Mouse (Mus musculus) gastrocnemius, postnatal 25 days (tissue): Measurements from ENCODE around the gene Olfr1136. TPM values are rescaled to one million over a fixed set of nuclear protein-coding genes. Genes with fewer than 3 reads are reported as not detected.

ENCODE experiments used
- DNase-seq: peaks from one replicate; pipeline ENCODE4 v3.0.0; 2022
- long read RNA-seq, 2 experiments: library from polyadenylated mRNA; stranded (forward); transcript quantifications; one replicate each; pipeline ENCODE4 v2.0.0; 2021
- total RNA-seq, 2 experiments: library from RNA; stranded (reverse); gene quantifications; 1 replicate in 1 of 2; 2 replicates in 1 of 2; pipeline ENCODE4 v1.2.3; 2021

Gene Olfr1136
- total RNA-seq = not detected
- long read RNA-seq, experiment 1 = 0 reads
- long read RNA-seq, experiment 2 = 0 reads

DNA sequence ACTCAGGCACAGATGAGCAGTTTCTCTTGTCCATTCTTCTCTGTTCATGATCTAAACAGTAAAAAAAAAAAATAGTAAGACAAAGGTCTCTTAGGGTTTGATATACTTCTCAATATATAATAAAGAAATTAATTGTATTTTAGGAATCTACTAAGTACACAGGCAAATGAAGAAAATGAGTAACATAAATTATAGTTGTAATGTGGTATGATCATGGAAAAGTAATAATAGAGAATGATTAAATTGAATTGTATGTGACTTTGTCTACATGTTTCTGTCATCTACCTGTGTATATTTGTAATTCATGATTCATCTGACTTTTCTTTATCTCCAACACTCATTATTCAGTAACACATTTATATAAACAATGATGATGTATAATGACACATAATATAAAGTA, at the start of gene Olfr1136:
TSS of gene Olfr1136 (minus strand) at position 101 of the 400 bp plus-strand sequence.
- no peak for DNase-seq

DNA sequence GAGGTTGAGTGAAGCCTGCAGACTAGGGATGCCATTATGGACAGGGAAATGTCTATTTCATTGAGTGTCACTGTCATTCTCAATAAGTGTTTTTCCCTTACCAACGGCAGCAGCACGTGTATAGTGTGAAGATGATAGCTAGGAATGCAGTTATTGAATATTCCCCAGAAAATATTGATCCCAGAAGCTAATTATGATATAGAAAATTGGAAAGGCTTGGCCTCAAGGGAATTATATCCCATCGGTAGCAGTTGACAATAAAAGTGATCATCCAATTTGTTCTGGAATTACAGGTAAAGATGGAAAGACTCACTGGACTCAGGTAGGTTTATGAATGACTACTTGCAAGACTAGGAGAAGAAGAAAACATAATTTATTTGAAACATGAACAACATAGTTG, 49.7 kb upstream of the Olfr1136 start, which contains the start of gene Olfr1140:
TSS of gene Olfr1140 (plus strand) at position 301 of the 400 bp plus-strand sequence.
- DNase-seq = no peak

DNA sequence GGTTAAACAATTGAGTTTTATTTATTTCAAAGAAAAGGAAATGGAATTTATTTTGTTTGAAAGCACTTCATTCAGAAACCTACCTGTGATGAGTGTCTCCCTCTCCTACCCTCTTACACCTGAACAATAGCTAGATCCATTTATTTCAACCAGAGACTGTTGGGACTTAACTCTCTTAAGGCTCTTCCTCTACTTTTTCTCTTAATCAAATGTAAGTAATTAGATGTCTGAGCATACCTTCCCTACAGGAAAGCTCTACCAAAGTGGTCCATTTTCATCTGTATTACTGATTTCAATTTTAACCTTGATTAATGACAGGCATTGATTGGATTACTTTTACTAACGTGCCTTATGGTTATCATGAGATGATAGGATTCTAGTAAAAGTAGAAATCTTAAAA, 46.1 kb upstream of the Olfr1136 start, which contains the start of gene Olfr1138:
TSS of gene Olfr1138 (minus strand) at position 101 of the 400 bp plus-strand sequence.
- DNase-seq = no peak

DNA sequence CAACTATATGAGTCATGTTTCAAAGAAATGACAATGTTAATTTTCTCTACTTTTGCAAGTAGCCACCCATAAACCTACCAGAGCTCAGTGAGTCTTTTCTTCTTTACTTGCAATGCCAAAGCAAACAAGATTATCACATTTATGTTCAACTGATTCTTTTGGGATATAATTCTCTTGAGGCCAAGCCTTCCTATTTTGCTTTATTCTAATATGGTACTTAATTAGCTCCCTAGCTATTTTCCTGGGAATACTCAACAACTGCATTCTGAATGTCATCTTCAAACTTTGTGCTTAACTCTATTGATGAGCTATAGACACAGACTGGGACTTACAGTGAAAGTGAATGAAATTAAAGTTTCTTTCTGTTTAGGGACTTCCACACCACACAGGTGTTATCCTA, 19.3 kb upstream of the Olfr1136 start, which contains the start of gene Olfr1137:
TSS of gene Olfr1137 (minus strand) at position 101 of the 400 bp plus-strand sequence.
- DNase-seq = no peak

DNA sequence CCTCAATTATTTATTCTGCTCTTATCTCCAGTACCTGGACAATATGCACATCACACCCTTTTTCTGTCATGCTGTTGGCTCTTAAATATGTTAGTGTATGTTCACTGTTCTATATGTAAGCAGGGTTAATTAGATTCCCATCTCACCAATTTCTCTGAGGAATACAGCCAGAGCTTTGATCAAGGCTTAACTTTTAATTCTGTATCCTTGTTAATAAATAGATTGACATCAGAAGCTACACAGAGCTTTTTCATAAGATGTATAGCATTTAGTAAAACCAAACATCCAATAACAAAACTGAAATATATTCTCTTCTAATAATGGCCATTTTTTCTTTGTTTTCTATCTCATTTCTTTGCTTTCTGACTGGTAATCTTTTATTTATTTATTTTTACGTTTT, 20.2 kb downstream of the Olfr1136 start, which contains the start of gene Olfr1135:
TSS of gene Olfr1135 (minus strand) at position 101 of the 400 bp plus-strand sequence.
- DNase-seq = no peak

DNA sequence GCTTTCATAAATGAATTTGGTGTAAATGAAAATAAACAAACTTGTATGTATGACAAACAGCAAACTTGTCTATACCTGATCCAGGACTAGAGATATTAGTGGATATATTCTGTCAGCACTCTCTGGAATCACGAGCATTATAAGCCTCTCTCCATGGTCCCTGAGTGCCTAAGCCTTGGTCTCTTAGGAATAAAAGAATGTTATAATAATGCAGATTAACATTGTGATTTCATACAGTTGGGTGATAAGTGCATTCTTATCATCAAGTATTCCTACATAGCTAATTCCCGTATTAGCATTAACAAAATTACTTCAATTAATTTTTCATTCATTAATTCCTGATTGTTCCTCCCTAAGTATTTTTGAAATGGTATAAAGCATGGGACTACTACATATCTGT, 35.4 kb downstream of the Olfr1136 start, which contains the start of gene Olfr1134:
TSS of gene Olfr1134 (minus strand) at position 101 of the 400 bp plus-strand sequence.
- DNase-seq = no peak

DNA sequence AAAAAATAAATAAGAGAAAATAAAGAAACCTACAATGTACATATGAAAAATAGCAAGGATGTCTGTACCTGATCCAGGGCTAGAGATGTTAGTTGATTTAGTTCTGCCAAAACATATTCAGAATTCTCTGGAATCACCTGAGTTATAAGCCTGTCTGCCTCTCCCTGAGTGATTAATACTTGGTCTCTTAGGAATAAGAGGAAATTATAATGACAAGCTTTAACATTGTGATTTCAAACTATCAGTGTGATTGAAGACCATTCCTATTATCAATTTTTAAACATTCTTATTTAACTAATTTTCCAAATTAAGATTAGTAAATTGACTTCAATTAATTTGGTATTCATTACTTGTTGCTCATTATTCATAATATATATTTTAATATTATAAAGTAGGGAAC, 46.5 kb downstream of the Olfr1136 start, which contains the start of gene Olfr1133:
TSS of gene Olfr1133 (minus strand) at position 101 of the 400 bp plus-strand sequence.
- no peak for DNase-seq

Other genes starting within 250 kb of the Olfr1136 start
- gene Olfr1126, start 240.0 kb downstream of the Olfr1136 start, total RNA-seq = not detected
- gene Pramel7, start 196.9 kb downstream of the Olfr1136 start, total RNA-seq = not detected
- not detected for gene Pramel6, start 187.4 kb downstream of the Olfr1136 start, total RNA-seq
- not detected for gene Olfr153, start 162.2 kb downstream of the Olfr1136 start, total RNA-seq
- gene Olfr1128, start 148.4 kb downstream of the Olfr1136 start, total RNA-seq = not detected
- not detected for gene Olfr1129, start 120.0 kb downstream of the Olfr1136 start, total RNA-seq
- not detected for gene Olfr1130, start 87.7 kb downstream of the Olfr1136 start, total RNA-seq
- gene Olfr1131, start 66.8 kb downstream of the Olfr1136 start, total RNA-seq = not detected
- gene Olfr1132, start 56.4 kb downstream of the Olfr1136 start, total RNA-seq = not detected
- gene Olfr1133, start 46.6 kb downstream of the Olfr1136 start, total RNA-seq = not detected
- not detected for gene Olfr1134, start 35.5 kb downstream of the Olfr1136 start, total RNA-seq
- not detected for gene Olfr1135, start 20.3 kb downstream of the Olfr1136 start, total RNA-seq
- not detected for gene Olfr1137, start 19.2 kb upstream of the Olfr1136 start, total RNA-seq
- not detected for gene Olfr1138, start 46.0 kb upstream of the Olfr1136 start, total RNA-seq
- not detected for gene Olfr1140, start 49.8 kb upstream of the Olfr1136 start, total RNA-seq
- gene Olfr1141, start 60.0 kb upstream of the Olfr1136 start, total RNA-seq = not detected
- not detected for gene Olfr152, start 85.5 kb upstream of the Olfr1136 start, total RNA-seq
- gene Olfr1143, start 106.6 kb upstream of the Olfr1136 start, total RNA-seq = not detected
- not detected for gene Olfr1145, start 115.9 kb upstream of the Olfr1136 start, total RNA-seq
- gene Olfr1148, start 136.6 kb upstream of the Olfr1136 start, total RNA-seq = not detected
- not detected for gene Olfr1150-ps1, start 150.0 kb upstream of the Olfr1136 start, total RNA-seq
- gene Olfr1151, start 161.9 kb upstream of the Olfr1136 start, total RNA-seq = not detected
- not detected for gene Olfr1152, start 172.5 kb upstream of the Olfr1136 start, total RNA-seq
- not detected for gene Olfr1153, start 201.0 kb upstream of the Olfr1136 start, total RNA-seq
- gene Olfr1154, start 211.2 kb upstream of the Olfr1136 start, total RNA-seq = not detected